Mouse (Mus musculus): ENCODE results near the gene Gm20388. TPM values are rescaled to one million over a fixed set of nuclear protein-coding genes. Genes with fewer than 3 reads are reported as not detected.

Gm20388 gene
- polyA plus RNA-seq, 1 experiment from 2014 or later: not detected

GRCm38 (mm10) chr8:123105553-123106326, 3195.1 kb downstream of the Gm20388 start:
- Histone ChIP-seq H3K4me3 (no peak overlapping the region), H3K9ac (no peak overlapping the region), H3K4me1 (replicated peaks) (peaks cover 18% of the 10 kb centered on the region), H3K36me3 (peaks cover 25% of the 10 kb centered on the region), H3K27me3 (0 out of 2 replicates have a peak, but pooled peaks cover 4% of the 10 kb centered on the region), H3K27ac (no peak overlapping the region), H3K9me3 (replicated peaks) (no peaks in the 10 kb centered on the region), H3K4me2 (no peak overlapping the region)
- 70% methylated on average over 5 of the region's 5 CpGs for WGBS
- no peak for ATAC-seq (replicated peaks; ENCODE audit: insufficient number of reproducible peaks, insufficient read depth, low FRiP score, low read depth)

DNA sequence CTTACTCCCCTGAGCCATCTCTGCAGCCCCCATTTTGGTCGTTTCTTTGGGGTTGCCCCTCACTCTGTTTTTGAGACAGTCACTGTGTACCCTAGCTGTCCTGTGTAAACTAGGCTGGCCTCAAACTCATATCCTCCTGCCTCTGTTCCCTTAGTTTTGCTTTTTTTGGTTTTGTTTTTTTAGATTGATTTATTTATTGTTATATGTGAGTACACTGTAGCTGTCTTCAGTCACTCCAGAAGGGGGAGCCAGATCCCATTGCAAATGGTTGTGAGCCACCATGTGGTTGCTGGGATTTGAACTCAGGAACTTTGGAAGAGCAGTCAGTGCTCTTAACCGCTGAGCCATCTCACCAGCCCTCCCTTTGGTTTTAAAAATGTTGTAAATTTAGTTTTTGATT, 3195.9 kb downstream of the Gm20388 start:
- Histone ChIP-seq H3K4me3 (no peak overlapping the region), H3K4me1 (replicated peaks) (peaks cover 17% of the 10 kb centered on the region), H3K27ac (no peak overlapping the region), H3K4me2 (no peak overlapping the region), H3K9ac (no peak overlapping the region), H3K27me3 (peaks cover 9% of the 10 kb centered on the region; the same call in 1 of the 2 replicates), H3K36me3 (peaks cover 25% of the 10 kb centered on the region), H3K9me3 (replicated peaks) (no peaks in the 10 kb centered on the region)
- no peak for ATAC-seq (replicated peaks; ENCODE audit: insufficient number of reproducible peaks, insufficient read depth, low FRiP score, low read depth)
- 52% methylated on average over 2 of the region's 2 CpGs for WGBS

DNA sequence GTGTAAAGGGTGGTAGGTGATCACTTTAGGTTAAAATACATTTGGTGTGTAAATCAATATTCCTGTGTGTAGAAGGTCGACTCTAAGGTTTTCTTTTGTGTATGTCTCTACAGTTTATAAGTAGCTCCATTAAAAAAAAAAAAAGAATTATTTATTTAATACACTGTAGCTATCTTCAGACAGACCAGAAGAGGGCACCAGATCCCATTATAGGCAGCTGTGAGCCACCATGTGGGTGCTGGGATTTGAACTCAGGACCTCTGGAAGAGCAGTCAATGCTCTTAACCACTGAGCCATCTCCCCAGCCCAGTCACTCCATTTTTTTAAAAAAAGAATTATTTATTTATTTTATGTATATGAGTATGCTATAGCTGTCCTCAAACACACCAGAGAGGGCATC, 3197.4 kb downstream of the Gm20388 start:
- no peak for ATAC-seq (replicated peaks; ENCODE audit: insufficient number of reproducible peaks, insufficient read depth, low FRiP score, low read depth)
- Histone ChIP-seq H3K4me1 (replicated peaks) (peaks cover 14% of the 10 kb centered on the region), H3K9me3 (replicated peaks) (no peaks in the 10 kb centered on the region), H3K36me3 (peaks cover 25% of the 10 kb centered on the region), H3K9ac (no peak overlapping the region), H3K4me3 (no peak overlapping the region), H3K27ac (no peak overlapping the region), H3K27me3 (peaks cover 9% of the 10 kb centered on the region; the same call in 1 of the 2 replicates), H3K4me2 (no peak overlapping the region)
- WGBS: 61% methylated on average over 1 of the region's 1 CpGs

GRCm38 (mm10) chr8:123108953-123109352, 3198.3 kb downstream of the Gm20388 start:
- WGBS: 82% methylated on average over 5 of the region's 5 CpGs
- ATAC-seq (replicated peaks; ENCODE audit: insufficient number of reproducible peaks, insufficient read depth, low FRiP score, low read depth): no peak
- H3K9ac ChIP-seq: no peak overlapping the region
- no peaks in the 10 kb centered on the region for H3K9me3 ChIP-seq (replicated peaks)
- H3K27ac ChIP-seq: no peak overlapping the region
- no peak overlapping the region for H3K4me2 ChIP-seq
- H3K4me1 ChIP-seq (replicated peaks): peaks cover 6% of the 10 kb centered on the region
- H3K4me3 ChIP-seq: no peak overlapping the region
- peaks cover 9% of the 10 kb centered on the region; the same call in 1 of the 2 replicates for H3K27me3 ChIP-seq
- peaks cover 16% of the 10 kb centered on the region for H3K36me3 ChIP-seq

- peaks cover under 1% of the 10 kb centered on the region; the same call in 1 of the 2 replicates for H3K36me3 ChIP-seq
- no peaks in the 10 kb centered on the region for H3K9me3 ChIP-seq (replicated peaks)
- H3K4me1 ChIP-seq (replicated peaks): no peaks in the 10 kb centered on the region; the same call in 1 of the 2 replicates
- H3K27ac ChIP-seq: no peak overlapping the region
- H3K4me3 ChIP-seq: no peak overlapping the region
- no peak overlapping the region for H3K9ac ChIP-seq
- WGBS: 11% methylated on average over 4 of the region's 4 CpGs
- peak; percentile 62 for ATAC-seq (replicated peaks; ENCODE audit: insufficient number of reproducible peaks, insufficient read depth, low FRiP score, low read depth)
- H3K27me3 ChIP-seq: peaks cover 10% of the 10 kb centered on the region
- H3K4me2 ChIP-seq: no peak overlapping the region
Observed at GRCm38 (mm10) chr8:123110649-123111048, 3200.0 kb downstream of the Gm20388 start.

GRCm38 (mm10) chr8:123112892-123113291, 3202.3 kb downstream of the Gm20388 start:
- Histone ChIP-seq H3K36me3 (no peaks in the 10 kb centered on the region), H3K9ac (no peak overlapping the region), H3K27ac (no peak overlapping the region), H3K9me3 (replicated peaks) (no peaks in the 10 kb centered on the region), H3K4me1 (replicated peaks) (peaks cover 16% of the 10 kb centered on the region), H3K27me3 (peaks cover 33% of the 10 kb centered on the region), H3K4me2 (no peak overlapping the region), H3K4me3 (no peak overlapping the region)
- WGBS: 68% methylated on average over 9 of the region's 9 CpGs
- ATAC-seq (replicated peaks; ENCODE audit: insufficient number of reproducible peaks, insufficient read depth, low FRiP score, low read depth): no peak

DNA sequence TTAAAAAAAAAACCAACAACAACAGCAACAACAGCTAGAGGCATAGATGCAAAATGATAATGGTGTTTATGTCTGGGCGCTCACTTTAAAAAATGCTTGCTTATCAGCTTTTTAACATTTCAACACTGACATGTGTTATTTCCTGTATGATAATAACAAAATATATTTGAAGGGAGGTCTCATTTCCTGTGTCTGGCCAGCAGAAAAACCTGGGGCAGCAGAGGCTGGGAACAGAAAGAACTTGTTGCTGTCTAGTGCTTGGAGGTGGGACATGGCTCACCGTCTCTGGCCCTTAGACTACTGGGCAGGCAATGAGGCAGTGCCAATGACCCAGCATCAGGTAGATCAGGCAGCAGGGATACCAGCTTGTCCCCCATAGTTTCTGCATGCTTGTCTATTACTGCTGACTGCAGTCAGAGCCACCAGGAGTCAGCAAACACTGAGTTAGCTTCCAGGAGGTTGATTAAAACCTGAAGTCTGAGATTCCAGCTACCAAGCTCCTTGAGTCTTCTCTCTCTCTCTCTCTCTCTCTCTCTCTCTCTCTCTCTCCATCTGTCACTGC, 3203.3 kb downstream of the Gm20388 start:
- no peaks in the 10 kb centered on the region for H3K36me3 ChIP-seq
- peaks cover 40% of the 10 kb centered on the region for H3K27me3 ChIP-seq
- H3K4me1 ChIP-seq (replicated peaks): peaks cover 22% of the 10 kb centered on the region
- no peak for ATAC-seq (replicated peaks; ENCODE audit: insufficient number of reproducible peaks, insufficient read depth, low FRiP score, low read depth)
- no peak overlapping the region for H3K27ac ChIP-seq
- no peak overlapping the region for H3K9ac ChIP-seq
- no peaks in the 10 kb centered on the region for H3K9me3 ChIP-seq (replicated peaks)
- WGBS: 25% methylated on average over 2 of the region's 2 CpGs
- no peak overlapping the region for H3K4me2 ChIP-seq
- no peak overlapping the region for H3K4me3 ChIP-seq

GRCm38 (mm10) chr8:123114644-123115043, 3204.0 kb downstream of the Gm20388 start:
- ATAC-seq (replicated peaks; ENCODE audit: insufficient number of reproducible peaks, insufficient read depth, low FRiP score, low read depth): no peak
- H3K9ac ChIP-seq: no peak overlapping the region
- peaks cover 22% of the 10 kb centered on the region for H3K4me1 ChIP-seq (replicated peaks)
- H3K27me3 ChIP-seq: peaks cover 46% of the 10 kb centered on the region
- H3K9me3 ChIP-seq (replicated peaks): no peaks in the 10 kb centered on the region
- WGBS: 21% methylated on average over 3 of the region's 3 CpGs
- H3K27ac ChIP-seq: no peak overlapping the region
- H3K4me3 ChIP-seq: no peak overlapping the region
- no peaks in the 10 kb centered on the region for H3K36me3 ChIP-seq
- no peak overlapping the region for H3K4me2 ChIP-seq

- Histone ChIP-seq H3K4me2 (peak within 1 kb of the TSS; percentile 87), H3K9ac (peak within 1 kb of the TSS; percentile 31), H3K27ac (no peak within 1 kb of the TSS), H3K4me1 (replicated peaks) (peaks cover 22% of the 10 kb centered on the region), H3K4me3 (peak within 1 kb of the TSS; percentile 50), H3K36me3 (no peaks in the 10 kb centered on the region), H3K9me3 (replicated peaks) (no peaks in the 10 kb centered on the region), H3K27me3 (peaks cover 59% of the 10 kb centered on the region)
- WGBS: 1% methylated on average over 50 of the region's 51 CpGs
- peak; percentile 50; the same call in 1 of the 2 replicates for ATAC-seq (replicated peaks; ENCODE audit: insufficient number of reproducible peaks, insufficient read depth, low FRiP score, low read depth)
Observed at GRCm38 (mm10) chr8:123117127-123117731, 3206.6 kb downstream of the Gm20388 start, which contains the start of gene Cpne7. Gene Cpne7, plus strand, starts transcription at chr8:123117374.

DNA sequence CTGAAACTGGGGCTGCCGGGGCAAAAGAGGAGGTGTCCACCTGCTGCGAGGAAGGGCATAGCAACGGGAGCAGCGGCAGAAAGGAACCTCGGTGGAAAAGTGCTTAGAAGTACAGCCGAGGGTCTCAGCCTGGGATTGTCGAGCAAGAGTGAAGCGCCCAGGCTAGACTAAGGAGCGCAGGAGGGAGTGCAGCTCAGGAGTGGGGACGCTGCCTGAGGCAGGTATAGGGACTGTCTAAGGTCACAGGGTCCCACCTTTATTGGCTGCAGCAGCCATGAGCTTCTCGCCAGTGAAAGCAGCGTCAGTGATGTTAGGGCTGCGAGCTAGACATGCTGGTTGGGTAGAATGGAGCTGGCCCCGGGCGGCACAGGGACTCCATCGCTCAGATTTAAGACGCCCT, 3207.1 kb downstream of the Gm20388 start:
- peaks cover 61% of the 10 kb centered on the region for H3K27me3 ChIP-seq

GRCm38 (mm10) chr8:123122059-123122458, 3211.4 kb downstream of the Gm20388 start:
- Histone ChIP-seq H3K27me3 (peaks cover 68% of the 10 kb centered on the region), H3K4me1 (replicated peaks) (peaks cover 28% of the 10 kb centered on the region), H3K4me3 (no peak overlapping the region), H3K9me3 (replicated peaks) (no peaks in the 10 kb centered on the region), H3K36me3 (no peaks in the 10 kb centered on the region), H3K27ac (no peak overlapping the region), H3K9ac (no peak overlapping the region), H3K4me2 (no peak overlapping the region)
- WGBS: 43% methylated on average over 9 of the region's 9 CpGs
- no peak for ATAC-seq (replicated peaks; ENCODE audit: insufficient number of reproducible peaks, insufficient read depth, low FRiP score, low read depth)

More for the DNA sequence above, 3207.1 kb downstream of the Gm20388 start:
- H3K36me3 ChIP-seq: no peaks in the 10 kb centered on the region
- H3K4me3 ChIP-seq: peak overlapping the region; percentile 50
- no peak for ATAC-seq (replicated peaks; ENCODE audit: insufficient number of reproducible peaks, insufficient read depth, low FRiP score, low read depth)
- 0 out of 2 replicates have a peak overlapping the region, but pooled peaks have one; percentile 31 for H3K9ac ChIP-seq
- no peak overlapping the region for H3K27ac ChIP-seq
- H3K4me1 ChIP-seq (replicated peaks): peaks cover 22% of the 10 kb centered on the region
- peak overlapping the region; percentile 87 for H3K4me2 ChIP-seq
- WGBS: 2% methylated on average over 17 of the region's 17 CpGs
- H3K9me3 ChIP-seq (replicated peaks): no peaks in the 10 kb centered on the region
